Mouse (Mus musculus) cerebellum, adult 9-11 months (tissue): ENCODE results near the gene Drg1.
"Not testable (repeated sequence)": the region's sequence is repeated elsewhere in the genome, so short reads cannot be mapped to it uniquely, and the experiment has no call there.

Experiments
- DNase-seq: peaks from one replicate; pipeline ENCODE4 v3.0.0; 2022

The Drg1 gene

GRCm38 (mm10) chr11:3165210-3165782, 100.9 kb downstream of the Drg1 start:
- not testable (repeated sequence) for DNase-seq

- not testable (repeated sequence) for DNase-seq
Observed at GRCm38 (mm10) chr11:3163661-3164060, 102.6 kb downstream of the Drg1 start.

GRCm38 (mm10) chr11:3163122-3163521, 103.1 kb downstream of the Drg1 start:
- DNase-seq = not testable (repeated sequence)

GRCm38 (mm10) chr11:3162236-3162897, 103.8 kb downstream of the Drg1 start:
- peak; percentile 56 for DNase-seq

GRCm38 (mm10) chr11:3161370-3161769, 104.8 kb downstream of the Drg1 start:
- DNase-seq = peak; percentile 54

- DNase-seq = not testable (repeated sequence)
Observed at GRCm38 (mm10) chr11:3158800-3159199, 107.4 kb downstream of the Drg1 start.

GRCm38 (mm10) chr11:3157996-3158395, 108.2 kb downstream of the Drg1 start:
- not testable (repeated sequence) for DNase-seq

- DNase-seq = not testable (repeated sequence)
Observed at GRCm38 (mm10) chr11:3156991-3157390, 109.2 kb downstream of the Drg1 start.

GRCm38 (mm10) chr11:3153666-3154397, 112.4 kb downstream of the Drg1 start:
- peak; percentile 57 for DNase-seq

GRCm38 (mm10) chr11:3151358-3151757, 114.9 kb downstream of the Drg1 start:
- not testable (repeated sequence) for DNase-seq

- DNase-seq = not testable (repeated sequence)
Observed at GRCm38 (mm10) chr11:3150677-3151003, 115.6 kb downstream of the Drg1 start.

- DNase-seq = peak; percentile 41
Observed at GRCm38 (mm10) chr11:3150003-3150676, 116.1 kb downstream of the Drg1 start.

GRCm38 (mm10) chr11:3149471-3149870, 116.7 kb downstream of the Drg1 start:
- DNase-seq = not testable (repeated sequence)

GRCm38 (mm10) chr11:3146806-3147205, 119.4 kb downstream of the Drg1 start:
- not testable (repeated sequence) for DNase-seq

GRCm38 (mm10) chr11:3145359-3146165, 120.7 kb downstream of the Drg1 start:
- DNase-seq = not testable (repeated sequence)

- peak; percentile 54 for DNase-seq
Observed at GRCm38 (mm10) chr11:3143984-3144383, 122.2 kb downstream of the Drg1 start.

GRCm38 (mm10) chr11:3142413-3142812, 123.8 kb downstream of the Drg1 start:
- peak; percentile 81 for DNase-seq

GRCm38 (mm10) chr11:3140967-3141535, 125.2 kb downstream of the Drg1 start:
- not testable (repeated sequence) for DNase-seq

GRCm38 (mm10) chr11:3138323-3138722, 127.9 kb downstream of the Drg1 start:
- DNase-seq = peak; percentile 30
